Mouse (Mus musculus): Measurements from ENCODE around the gene Ddo. TPM values are rescaled to one million over a fixed set of nuclear protein-coding genes. Genes with fewer than 3 reads are reported as not detected.

Ddo gene
- polyA plus RNA-seq, 1 experiment from 2014 or later, result 3.2 TPM

DNA sequence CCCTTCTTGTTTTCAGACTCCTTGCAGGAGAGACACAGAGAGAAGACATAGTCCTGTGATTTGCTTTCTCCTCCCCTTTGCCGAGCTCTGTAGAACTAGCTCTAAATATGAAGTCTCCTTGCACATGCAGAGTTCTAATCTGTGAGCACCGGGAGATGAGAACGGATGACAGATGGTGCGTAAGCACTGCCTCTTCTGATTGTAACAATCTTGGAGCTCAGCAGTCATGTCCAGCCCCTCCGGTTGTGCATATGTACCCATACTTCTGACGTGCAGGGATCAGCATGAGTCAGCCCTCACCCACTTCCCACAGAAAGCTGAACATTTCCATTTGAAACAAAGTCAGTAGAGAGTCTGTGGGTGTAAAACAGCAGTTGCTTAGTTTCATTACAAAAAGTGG is 58.5 kb downstream of the Ddo start:
- Histone ChIP-seq H3K9me3 (ENCODE audit: control insufficient read depth, low read length) (no peaks in the 10 kb centered on the region), H3K4me3 (ENCODE audit: low read length) (no peak overlapping the region), H3K27me3 (ENCODE audit: control insufficient read depth, insufficient read depth, low read depth, low read length) (no peaks in the 10 kb centered on the region), H3K9ac (ENCODE audit: low read length) (no peak overlapping the region), H3K36me3 (ENCODE audit: control insufficient read depth, insufficient read depth, low read length) (no peaks in the 10 kb centered on the region), H3K27ac (ENCODE audit: low read length) (no peak overlapping the region), H3K4me1 (replicated peaks; ENCODE audit: control insufficient read depth, insufficient read depth, low read length) (peaks cover 3% of the 10 kb centered on the region; the same call in 1 of the 2 replicates), H3K4me2 (ENCODE audit: low read depth, low read length) (no peak overlapping the region)
- 71% methylated on average over 6 of the region's 6 CpGs for WGBS
- no peak for ATAC-seq (ENCODE audit: low read depth)

DNA sequence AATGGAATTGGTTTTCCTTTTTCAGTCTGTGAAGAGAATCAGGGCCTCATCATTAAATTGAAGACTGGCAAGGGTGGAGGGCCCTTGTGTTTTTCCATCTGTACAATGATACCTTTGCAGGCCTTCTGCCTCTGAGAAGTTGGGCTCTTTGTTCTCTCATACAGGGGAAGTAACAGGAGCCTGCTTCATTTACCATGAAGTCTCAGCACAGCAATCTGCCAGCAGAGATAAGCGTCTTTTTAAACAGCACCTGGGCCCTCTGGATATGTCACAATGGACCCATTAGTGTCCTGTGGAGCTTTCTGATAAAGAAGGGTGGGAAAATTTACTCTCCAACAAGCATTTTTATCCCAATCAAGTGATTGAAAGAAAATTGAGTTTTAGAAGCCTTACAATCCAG is 59.1 kb downstream of the Ddo start:
- no peaks in the 10 kb centered on the region for H3K27me3 ChIP-seq (ENCODE audit: control insufficient read depth, insufficient read depth, low read depth, low read length)
- 38% methylated on average over 1 of the region's 1 CpGs for WGBS
- no peak overlapping the region for H3K4me3 ChIP-seq (ENCODE audit: low read length)
- no peaks in the 10 kb centered on the region for H3K9me3 ChIP-seq (ENCODE audit: control insufficient read depth, low read length)
- H3K9ac ChIP-seq (ENCODE audit: low read length), result no peak overlapping the region
- H3K36me3 ChIP-seq (ENCODE audit: control insufficient read depth, insufficient read depth, low read length), result no peaks in the 10 kb centered on the region
- no peak for ATAC-seq (ENCODE audit: low read depth)
- peaks cover under 1% of the 10 kb centered on the region; the same call in 1 of the 2 replicates for H3K4me1 ChIP-seq (replicated peaks; ENCODE audit: control insufficient read depth, insufficient read depth, low read length)
- H3K4me2 ChIP-seq (ENCODE audit: low read depth, low read length), result no peak overlapping the region
- no peak overlapping the region for H3K27ac ChIP-seq (ENCODE audit: low read length)

DNA sequence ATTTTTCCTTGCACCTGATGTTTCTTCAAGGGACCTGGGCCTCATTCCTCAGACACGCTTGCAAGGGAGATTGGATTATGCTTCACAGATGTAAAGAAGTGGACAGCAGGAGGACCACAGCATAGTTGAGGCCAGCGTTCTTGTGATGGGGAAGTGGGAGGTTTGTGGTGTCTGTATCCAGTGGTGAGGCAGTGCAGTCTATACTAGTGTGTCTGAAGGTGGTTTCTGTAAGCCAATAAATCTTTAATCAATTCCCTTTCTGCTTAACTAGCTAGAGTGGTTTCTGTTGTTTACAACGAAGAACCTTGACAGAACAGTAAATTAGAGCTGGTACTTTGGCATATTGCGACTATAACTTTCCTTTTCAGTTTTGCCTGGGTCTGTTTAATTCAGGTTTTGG is 68.8 kb downstream of the Ddo start:
- Histone ChIP-seq H3K4me1 (replicated peaks; ENCODE audit: control insufficient read depth, insufficient read depth, low read length) (peaks cover 10% of the 10 kb centered on the region), H3K4me3 (ENCODE audit: low read length) (no peak overlapping the region), H3K36me3 (ENCODE audit: control insufficient read depth, insufficient read depth, low read length) (no peaks in the 10 kb centered on the region), H3K4me2 (ENCODE audit: low read depth, low read length) (no peak overlapping the region), H3K27ac (ENCODE audit: low read length) (no peak overlapping the region), H3K9ac (ENCODE audit: low read length) (no peak overlapping the region), H3K9me3 (ENCODE audit: control insufficient read depth, low read length) (no peaks in the 10 kb centered on the region), H3K27me3 (ENCODE audit: control insufficient read depth, insufficient read depth, low read depth, low read length) (no peaks in the 10 kb centered on the region)
- ATAC-seq (ENCODE audit: low read depth), result no peak
- 66% methylated on average over 4 of the region's 4 CpGs for whole genome bisulfite sequencing

DNA sequence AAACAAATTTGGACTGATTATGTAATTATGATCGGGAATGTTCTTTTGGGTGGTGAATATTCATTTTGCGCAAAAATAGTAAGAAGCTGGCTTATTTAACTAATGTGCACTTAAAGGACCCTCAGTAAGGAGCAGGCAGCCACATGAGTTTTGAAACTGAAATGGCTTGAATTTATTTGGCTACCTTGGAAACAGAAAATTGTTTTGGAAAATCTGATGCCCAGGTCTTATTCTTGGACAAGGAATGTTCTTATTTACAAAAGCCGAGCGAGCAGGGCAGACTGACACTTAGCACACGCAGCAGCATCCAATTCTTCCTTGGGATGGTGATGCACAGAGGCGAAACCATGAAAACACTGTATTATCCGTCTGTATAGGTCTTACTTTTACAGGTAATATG is 81.3 kb downstream of the Ddo start:
- H3K27ac ChIP-seq (ENCODE audit: low read length), result no peak overlapping the region
- H3K9ac ChIP-seq (ENCODE audit: low read length), result no peak overlapping the region
- no peaks in the 10 kb centered on the region for H3K9me3 ChIP-seq (ENCODE audit: control insufficient read depth, low read length)
- H3K27me3 ChIP-seq (ENCODE audit: control insufficient read depth, insufficient read depth, low read depth, low read length), result no peaks in the 10 kb centered on the region
- H3K4me3 ChIP-seq (ENCODE audit: low read length), result no peak overlapping the region
- WGBS, result 60% methylated on average over 7 of the region's 7 CpGs
- no peak overlapping the region for H3K4me2 ChIP-seq (ENCODE audit: low read depth, low read length)
- no peaks in the 10 kb centered on the region for H3K36me3 ChIP-seq (ENCODE audit: control insufficient read depth, insufficient read depth, low read length)
- no peak for ATAC-seq (ENCODE audit: low read depth)
- peaks cover 6% of the 10 kb centered on the region; the same call in 1 of the 2 replicates for H3K4me1 ChIP-seq (replicated peaks; ENCODE audit: control insufficient read depth, insufficient read depth, low read length)

DNA sequence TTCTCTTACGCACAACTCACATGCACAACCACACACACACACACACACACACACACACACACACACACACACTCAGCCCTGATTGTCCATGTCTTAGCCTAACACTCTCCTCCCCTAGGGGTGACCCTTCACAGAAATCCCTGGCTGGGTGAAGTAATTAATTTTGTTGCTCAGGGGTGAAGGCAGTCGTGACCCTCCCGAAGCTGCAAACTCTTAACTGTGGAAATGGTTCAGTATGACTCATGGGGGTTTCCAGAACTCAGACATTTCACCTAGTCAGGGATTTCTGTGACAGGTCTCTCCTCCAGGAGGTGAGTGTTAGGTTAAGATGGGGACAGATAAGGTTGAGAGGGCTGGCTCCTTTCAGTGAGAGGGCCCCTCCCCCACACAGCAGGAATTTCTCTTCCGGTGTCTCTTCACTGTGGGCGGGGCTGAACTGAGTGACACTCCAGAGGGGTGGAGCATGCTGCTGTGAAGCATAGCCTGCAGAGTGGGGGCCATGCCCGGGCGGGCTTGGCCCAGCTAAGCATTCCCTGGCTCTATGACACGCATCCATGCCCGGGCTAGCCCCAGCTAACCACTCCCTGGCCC is 83.3 kb downstream of the Ddo start:
- Histone ChIP-seq H3K4me2 (ENCODE audit: low read depth, low read length) (no peak overlapping the region), H3K4me1 (replicated peaks; ENCODE audit: control insufficient read depth, insufficient read depth, low read length) (peaks cover 9% of the 10 kb centered on the region; the same call in 1 of the 2 replicates), H3K4me3 (ENCODE audit: low read length) (no peak overlapping the region), H3K9me3 (ENCODE audit: control insufficient read depth, low read length) (no peaks in the 10 kb centered on the region), H3K27me3 (ENCODE audit: control insufficient read depth, insufficient read depth, low read depth, low read length) (no peaks in the 10 kb centered on the region), H3K9ac (ENCODE audit: low read length) (no peak overlapping the region), H3K27ac (ENCODE audit: low read length) (0 out of 2 replicates have a peak overlapping the region, but pooled peaks have one; percentile 4), H3K36me3 (ENCODE audit: control insufficient read depth, insufficient read depth, low read length) (no peaks in the 10 kb centered on the region)
- 18% methylated on average over 9 of the region's 9 CpGs for WGBS
- ATAC-seq (ENCODE audit: low read depth), result peak; percentile 78

DNA sequence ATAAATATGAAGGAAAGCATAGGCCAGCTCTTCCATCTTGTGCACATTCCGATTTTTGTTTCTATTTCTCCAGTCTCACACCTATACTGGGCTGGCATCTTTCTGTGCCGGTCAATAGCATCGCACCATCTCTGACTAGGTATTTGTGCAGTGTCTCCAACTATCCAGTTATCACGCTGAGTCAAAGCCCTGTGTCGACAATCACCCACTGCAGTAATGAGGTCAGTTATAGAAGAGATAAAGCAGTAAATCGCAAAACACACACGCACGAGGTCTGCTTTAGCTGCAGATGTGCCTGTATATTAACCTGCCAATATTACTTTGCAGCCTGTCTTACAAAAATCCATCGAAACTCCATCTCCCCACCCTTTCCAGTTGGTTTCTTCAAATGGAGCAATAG is 84.0 kb downstream of the Ddo start:
- 73% methylated on average over 9 of the region's 9 CpGs for WGBS
- no peak overlapping the region for H3K4me2 ChIP-seq (ENCODE audit: low read depth, low read length)
- H3K27ac ChIP-seq (ENCODE audit: low read length), result no peak overlapping the region
- peaks cover 9% of the 10 kb centered on the region; the same call in 1 of the 2 replicates for H3K4me1 ChIP-seq (replicated peaks; ENCODE audit: control insufficient read depth, insufficient read depth, low read length)
- no peaks in the 10 kb centered on the region for H3K27me3 ChIP-seq (ENCODE audit: control insufficient read depth, insufficient read depth, low read depth, low read length)
- ATAC-seq (ENCODE audit: low read depth), result no peak
- H3K36me3 ChIP-seq (ENCODE audit: control insufficient read depth, insufficient read depth, low read length), result no peaks in the 10 kb centered on the region
- H3K9ac ChIP-seq (ENCODE audit: low read length), result no peak overlapping the region
- H3K9me3 ChIP-seq (ENCODE audit: control insufficient read depth, low read length), result no peaks in the 10 kb centered on the region
- H3K4me3 ChIP-seq (ENCODE audit: low read length), result no peak overlapping the region

DNA sequence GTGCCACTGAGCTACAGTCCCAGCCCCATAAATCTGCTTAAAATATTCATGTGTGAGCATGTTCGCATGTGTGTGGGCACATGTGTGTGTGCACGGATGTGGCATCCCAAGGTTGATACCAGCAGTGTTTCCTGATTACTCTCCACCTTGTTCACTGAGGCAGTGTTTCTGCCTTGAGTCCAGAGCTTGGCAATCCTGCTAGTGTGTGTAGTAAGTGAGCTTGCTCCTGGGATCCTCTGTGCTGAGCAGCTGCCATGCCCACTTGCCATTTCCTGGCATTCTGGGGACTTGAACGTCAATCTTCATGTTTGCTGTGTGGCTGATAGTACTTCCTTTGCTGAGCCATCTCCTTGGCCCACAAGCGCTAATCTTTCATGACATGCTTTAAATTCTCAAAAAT is 85.3 kb downstream of the Ddo start:
- Histone ChIP-seq H3K4me3 (ENCODE audit: low read length) (no peak overlapping the region), H3K27me3 (ENCODE audit: control insufficient read depth, insufficient read depth, low read depth, low read length) (no peaks in the 10 kb centered on the region), H3K4me1 (replicated peaks; ENCODE audit: control insufficient read depth, insufficient read depth, low read length) (peaks cover 9% of the 10 kb centered on the region; the same call in 1 of the 2 replicates), H3K9ac (ENCODE audit: low read length) (no peak overlapping the region), H3K27ac (ENCODE audit: low read length) (no peak overlapping the region), H3K4me2 (ENCODE audit: low read depth, low read length) (no peak overlapping the region), H3K36me3 (ENCODE audit: control insufficient read depth, insufficient read depth, low read length) (no peaks in the 10 kb centered on the region), H3K9me3 (ENCODE audit: control insufficient read depth, low read length) (no peaks in the 10 kb centered on the region)
- no peak for ATAC-seq (ENCODE audit: low read depth)
- 79% methylated on average over 4 of the region's 4 CpGs for WGBS

DNA sequence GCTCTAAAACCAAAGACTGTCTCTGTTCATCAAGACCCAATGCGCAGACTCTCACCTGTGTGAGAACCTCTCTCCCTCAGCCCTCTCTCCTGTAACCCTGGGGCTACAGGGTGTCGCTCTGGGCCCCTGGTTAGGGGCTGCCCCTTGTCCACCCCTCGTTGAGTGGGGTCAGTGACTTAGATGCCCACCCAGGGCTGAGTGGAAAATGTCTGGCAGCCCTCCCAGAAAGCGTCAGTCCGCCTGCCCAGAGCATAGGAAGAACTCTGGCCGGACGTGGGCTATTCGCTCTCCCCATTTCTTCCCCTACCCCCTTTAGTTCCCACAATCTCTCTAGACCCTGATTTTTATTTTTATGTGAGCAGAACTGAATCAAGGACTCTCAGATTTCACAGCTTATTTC is 86.5 kb downstream of the Ddo start:
- no peaks in the 10 kb centered on the region for H3K9me3 ChIP-seq (ENCODE audit: control insufficient read depth, low read length)
- no peaks in the 10 kb centered on the region for H3K27me3 ChIP-seq (ENCODE audit: control insufficient read depth, insufficient read depth, low read depth, low read length)
- 52% methylated on average over 8 of the region's 8 CpGs for WGBS
- no peak overlapping the region for H3K27ac ChIP-seq (ENCODE audit: low read length)
- H3K4me1 ChIP-seq (replicated peaks; ENCODE audit: control insufficient read depth, insufficient read depth, low read length), result peaks cover 9% of the 10 kb centered on the region; the same call in 1 of the 2 replicates
- no peak overlapping the region for H3K4me2 ChIP-seq (ENCODE audit: low read depth, low read length)
- H3K36me3 ChIP-seq (ENCODE audit: control insufficient read depth, insufficient read depth, low read length), result no peaks in the 10 kb centered on the region
- no peak overlapping the region for H3K9ac ChIP-seq (ENCODE audit: low read length)
- H3K4me3 ChIP-seq (ENCODE audit: low read length), result no peak overlapping the region
- ATAC-seq (ENCODE audit: low read depth), result peak; percentile 47; the same call in 1 of the 2 replicates

DNA sequence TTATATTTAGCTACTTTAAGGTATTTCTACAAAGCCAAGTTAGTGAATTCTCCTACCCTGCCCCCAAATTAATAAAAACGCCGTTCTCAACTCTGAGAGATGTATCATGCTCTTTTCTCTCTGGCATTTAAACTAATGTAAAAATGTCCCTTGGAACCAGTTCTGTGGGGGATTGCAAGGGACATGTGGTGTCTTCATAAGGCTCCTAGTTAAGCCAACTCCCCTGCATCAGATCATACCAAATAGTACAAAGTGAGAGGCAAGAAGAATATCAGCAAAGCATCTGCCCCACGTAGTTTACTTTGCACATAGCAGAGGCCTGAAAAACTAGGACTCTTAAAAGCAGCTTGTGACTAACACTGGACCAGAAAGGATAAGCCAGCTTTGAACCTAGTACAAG is 86.9 kb downstream of the Ddo start:
- H3K27ac ChIP-seq (ENCODE audit: low read length), result no peak overlapping the region
- 45% methylated on average over 3 of the region's 3 CpGs for WGBS
- ATAC-seq (ENCODE audit: low read depth), result no peak

More for the DNA sequence above, 86.9 kb downstream of the Ddo start:
- no peak overlapping the region for H3K9ac ChIP-seq (ENCODE audit: low read length)
- H3K4me3 ChIP-seq (ENCODE audit: low read length), result no peak overlapping the region
- H3K9me3 ChIP-seq (ENCODE audit: control insufficient read depth, low read length), result no peaks in the 10 kb centered on the region
- no peaks in the 10 kb centered on the region for H3K27me3 ChIP-seq (ENCODE audit: control insufficient read depth, insufficient read depth, low read depth, low read length)
- H3K36me3 ChIP-seq (ENCODE audit: control insufficient read depth, insufficient read depth, low read length), result no peaks in the 10 kb centered on the region
- H3K4me2 ChIP-seq (ENCODE audit: low read depth, low read length), result no peak overlapping the region
- peaks cover 9% of the 10 kb centered on the region; the same call in 1 of the 2 replicates for H3K4me1 ChIP-seq (replicated peaks; ENCODE audit: control insufficient read depth, insufficient read depth, low read length)
